Mouse (Mus musculus) myocyte (in vitro differentiated cells): ENCODE data around the gene Olfr547.

ENCODE experiments used
- CEBPB ChIP-seq: IDR thresholded peaks from 2 replicates; pipeline ENCODE4 v1.6.1; 2011; ENCODE audit warnings: mild to moderate bottlenecking, moderate library complexity; ENCODE audit not compliant: poor library complexity, insufficient read depth, severe bottlenecking
- MAX ChIP-seq: IDR thresholded peaks from one replicate; pipeline ENCODE4 v1.6.1; 2011; ENCODE audit warnings: low read depth, mild to moderate bottlenecking, control low read depth
- MYOG ChIP-seq, 3 experiments: IDR thresholded peaks; one replicate each; pipeline ENCODE4 v1.6.1; 2011; ENCODE audit warnings: control low read depth in 2 of 3, low read depth in 2 of 3, mild to moderate bottlenecking in 2 of 3; ENCODE audit not compliant: insufficient read length in 2 of 3, control insufficient read depth in 1 of 3, insufficient read depth in 1 of 3
- POLR2A ChIP-seq: IDR thresholded peaks from one replicate; pipeline ENCODE4 v1.6.1; 2011; ENCODE audit warnings: low read depth, mild to moderate bottlenecking, control low read depth, moderate library complexity; ENCODE audit not compliant: insufficient read length
- USF1 ChIP-seq: IDR thresholded peaks from one replicate; pipeline ENCODE4 v1.6.1; 2011; ENCODE audit warnings: low read depth, mild to moderate bottlenecking, control low read depth, moderate library complexity

DNA sequence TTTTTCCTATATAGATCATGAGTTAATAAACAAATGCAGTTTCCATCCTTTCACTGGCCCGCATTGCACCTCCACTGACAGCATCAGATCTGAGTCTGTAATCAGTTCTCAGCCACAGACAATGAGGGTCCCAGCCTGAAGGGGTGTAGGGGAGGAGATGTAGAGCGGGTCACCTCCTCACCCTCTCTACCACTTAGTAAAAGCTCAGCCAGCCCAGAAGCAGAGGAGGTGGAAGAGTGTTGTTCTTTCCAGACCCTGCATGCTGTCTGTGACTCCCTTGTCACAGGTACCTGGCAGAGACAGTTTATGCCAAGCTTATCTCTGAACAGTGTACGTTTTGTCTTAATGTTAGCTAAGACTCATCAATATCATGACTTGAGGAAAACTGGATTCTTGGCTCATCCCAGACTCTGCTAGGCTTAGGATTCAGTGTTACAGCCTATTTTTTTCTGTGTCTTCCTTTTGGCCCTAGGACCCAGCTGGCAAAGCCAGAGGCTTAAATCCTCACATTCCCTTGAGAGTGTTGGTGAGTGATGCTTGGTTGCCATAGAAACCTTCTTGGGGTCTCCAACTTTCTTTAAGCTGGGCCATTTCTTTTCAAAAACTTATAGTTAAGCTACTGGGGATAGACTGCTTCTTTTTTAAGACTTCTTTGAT lies 38.8 kb downstream of the Olfr547 start:
- TF ChIP-seq MAX, result no peak
- TF ChIP-seq POLR2A, result no peak
- no peak for TF ChIP-seq USF1
- TF ChIP-seq MYOG (IDR thresholded peaks at IDR 0.05; ENCODE audit: control insufficient read depth in 1 of 3, insufficient read depth in 1 of 3, insufficient read length in 2 of 3, low read depth in 2 of 3), result no peak
- TF ChIP-seq CEBPB, result no peak
